Mouse (Mus musculus) left cerebral cortex, postnatal 25 days (tissue): Measurements from ENCODE around the gene Runx2. TPM values are rescaled to one million over a fixed set of nuclear protein-coding genes. Genes with fewer than 3 reads are reported as not detected.

Source experiments
- DNase-seq, 2 experiments: peaks; one replicate each; pipeline ENCODE4 v3.0.0; 2022; ENCODE audit warnings: low spot score in 2 of 2, mixed read lengths in 1 of 2
- intact Hi-C: fragments of 180-260 bp; cut with DNase I; formaldehyde crosslinking; loops from one replicate; pipeline ENCODE4 v1.15.1; 2025
- total RNA-seq, 2 experiments: library from RNA; stranded (reverse); gene quantifications; 2 replicates each; pipeline ENCODE4 v1.2.3; 2021

Gene Runx2
- total RNA-seq, 2 experiments from 2014 or later: 7.9 to 8.9 TPM

DNA sequence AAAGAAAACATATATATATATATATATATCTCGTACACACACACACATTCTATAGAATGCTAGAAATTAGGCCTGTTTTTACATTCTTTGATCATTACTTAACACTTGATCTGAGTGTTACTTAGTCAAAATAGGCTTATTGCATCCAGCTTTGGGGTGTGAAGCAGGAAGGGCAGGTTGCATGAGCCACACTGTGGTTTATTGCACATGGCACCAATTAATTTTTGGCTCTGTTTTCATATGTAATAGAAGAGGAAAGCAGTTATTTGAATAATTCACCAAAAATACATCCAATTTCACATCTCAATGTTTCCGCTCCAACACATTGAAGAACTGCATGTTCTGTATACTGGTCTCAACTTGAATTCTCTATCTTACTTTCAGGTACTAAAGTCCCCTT is 42.0 kb downstream of the Runx2 start:
- intact Hi-C loops: no loop called here
- no peak for DNase-seq

GRCm38 (mm10) chr17:44770871-44771270 is 43.7 kb downstream of the Runx2 start:
- intact Hi-C loops: no loop called here

GRCm38 (mm10) chr17:44768522-44768921 is 46.1 kb downstream of the Runx2 start:
- intact Hi-C loops: no loop called here
- no peak for DNase-seq

More at GRCm38 (mm10) chr17:44770871-44771270, 43.7 kb downstream of the Runx2 start:
- no peak for DNase-seq

DNA sequence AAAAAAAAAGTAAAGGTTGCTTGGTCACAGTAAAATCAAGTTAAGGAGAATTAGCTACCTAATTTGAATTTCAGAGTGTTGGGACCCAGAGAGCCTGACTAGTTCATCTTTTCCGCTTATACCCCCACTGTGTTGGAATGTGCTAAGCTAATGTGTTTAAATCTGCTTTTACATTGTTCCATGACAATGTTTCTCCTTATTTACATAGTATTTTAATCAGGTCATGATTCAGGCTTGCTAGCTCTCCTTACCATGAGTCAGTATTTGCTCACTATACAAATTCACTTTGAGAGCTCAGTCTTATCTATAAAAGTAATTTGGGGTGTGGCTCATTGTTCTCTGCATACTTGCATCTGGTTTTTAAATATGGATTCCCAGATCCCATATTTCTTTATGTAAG is 47.2 kb downstream of the Runx2 start:
- DNase-seq: no peak
- intact Hi-C loops: no loop called here

GRCm38 (mm10) chr17:44766975-44767374 is 47.6 kb downstream of the Runx2 start:
- intact Hi-C loops: no loop called here
- no peak for DNase-seq

GRCm38 (mm10) chr17:44766318-44766717 is 48.3 kb downstream of the Runx2 start:
- intact Hi-C loops: no loop called here
- DNase-seq: no peak

DNA sequence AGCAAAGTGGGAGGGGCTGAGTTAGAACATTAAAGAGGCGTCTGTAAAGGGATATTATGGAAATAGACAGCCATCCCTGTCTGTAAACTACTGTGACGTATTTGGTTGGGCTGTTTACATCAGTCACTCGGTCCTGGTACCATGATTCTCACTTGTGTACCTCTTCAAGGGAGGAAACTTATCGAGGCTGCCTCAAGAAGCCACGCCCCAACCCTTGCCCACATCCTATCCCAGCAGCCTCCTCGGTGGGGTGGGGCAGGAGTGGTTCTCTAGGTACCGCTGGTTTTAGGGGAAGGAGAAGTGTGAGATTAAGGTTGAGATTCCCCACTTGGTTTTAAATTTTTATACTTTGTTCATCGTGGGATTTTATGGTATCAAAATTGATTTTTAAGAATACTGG is 69.2 kb downstream of the Runx2 start:
- DNase-seq: no peak
- intact Hi-C loops: no loop called here

DNA sequence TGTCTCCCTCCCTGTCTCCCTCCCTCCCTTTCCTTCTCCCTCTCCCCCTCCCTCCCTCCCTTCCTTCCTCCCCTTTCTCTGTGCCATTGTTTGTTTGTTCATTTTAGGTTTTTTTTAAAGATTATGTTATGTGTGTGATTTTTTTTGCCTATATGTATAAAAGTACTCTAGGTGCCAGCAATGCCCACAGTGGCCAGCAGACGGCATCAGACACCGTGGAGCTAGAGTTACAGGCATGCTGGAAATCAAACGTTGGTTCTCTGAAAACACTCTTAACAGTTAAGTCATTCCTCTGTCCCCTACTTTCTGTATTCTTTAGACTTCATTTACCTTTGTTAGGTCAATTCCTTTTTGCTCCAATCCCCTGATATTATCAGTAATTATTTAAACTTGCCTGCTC is 70.8 kb downstream of the Runx2 start:
- intact Hi-C loops: no loop called here
- DNase-seq: no peak

GRCm38 (mm10) chr17:44742246-44742645 is 72.4 kb downstream of the Runx2 start:
- intact Hi-C loops: no loop called here
- no peak for DNase-seq

DNA sequence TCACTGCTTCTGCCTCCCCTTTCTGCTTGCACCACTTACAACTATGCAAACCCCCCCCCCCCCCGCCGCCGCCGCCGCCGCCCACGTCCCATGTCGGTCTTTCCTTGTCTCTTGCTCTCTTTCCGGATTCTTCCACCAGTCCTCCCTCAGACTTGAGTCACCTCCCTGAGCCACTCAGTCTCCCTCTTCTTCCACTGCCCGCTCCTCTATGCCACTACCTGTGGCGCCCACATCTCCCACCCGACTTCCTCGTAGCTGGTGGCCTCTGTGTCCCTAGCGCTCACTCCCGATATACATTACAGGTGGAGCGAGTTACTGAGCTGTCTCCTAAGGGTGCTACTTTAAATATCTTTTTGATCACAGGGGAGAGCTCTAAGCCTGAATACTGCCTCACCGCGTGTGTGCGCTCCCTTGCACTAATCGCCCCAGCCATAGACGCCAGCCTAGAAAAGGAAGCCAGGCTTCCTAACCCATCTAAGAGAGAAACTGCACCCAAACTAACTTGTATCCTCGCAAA is 76.4 kb downstream of the Runx2 start:
- peak in 1 of 2 experiments; percentile 38 for DNase-seq
- intact Hi-C loops: loop anchor here (5.0 kb wide), 5 partner anchors 54 to 634 kb away; no protein-coding TSS in a partner anchor

- peak; percentile 35 to 36 for DNase-seq
- intact Hi-C loops: loop anchor here (2.0 to 5.0 kb wide), 7 partner anchors 55 to 635 kb away; no protein-coding TSS in a partner anchor
These were observed 77.1 kb downstream of the Runx2 start for GRCm38 (mm10) chr17:44737275-44738120.

DNA sequence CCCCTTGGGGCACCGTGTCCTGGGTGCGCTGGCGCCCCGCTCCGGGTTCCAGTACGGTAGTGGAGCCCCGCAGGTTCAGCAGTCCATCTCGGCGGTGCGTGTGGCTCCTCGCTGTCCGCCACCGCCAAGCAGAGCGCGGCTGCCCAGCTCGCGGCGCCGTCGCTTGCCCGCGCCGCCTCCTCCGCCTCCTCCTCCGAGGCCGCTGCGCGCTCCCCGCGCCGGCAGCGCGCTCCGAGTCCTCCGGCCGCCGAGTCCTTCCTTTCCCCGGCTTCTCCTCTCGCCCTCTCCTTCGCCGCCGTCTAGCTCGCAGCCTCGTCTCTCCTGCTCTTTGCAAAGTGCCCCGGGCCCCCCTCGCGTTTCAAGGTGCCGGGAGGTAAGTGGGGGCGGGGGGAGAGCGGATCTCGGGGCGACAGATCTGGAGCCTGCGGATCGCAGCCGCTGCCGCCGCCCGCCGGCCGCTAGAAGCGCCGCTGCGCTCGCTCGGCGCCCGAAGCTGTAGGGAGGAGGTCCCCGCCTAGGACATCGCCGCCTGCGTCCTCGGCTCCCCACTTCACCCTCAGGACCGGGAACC is 78.5 kb downstream of the Runx2 start:
- intact Hi-C loops: loop anchor here (2.0 to 5.0 kb wide), 7 partner anchors 56 to 636 kb away; no protein-coding TSS in a partner anchor
- DNase-seq: peak; percentile 62 to 74

- intact Hi-C loops: loop anchor here (5.0 kb wide), 5 partner anchors 57 to 637 kb away; no protein-coding TSS in a partner anchor
- DNase-seq: peak; percentile 32 to 39
These were observed 79.2 kb downstream of the Runx2 start for GRCm38 (mm10) chr17:44735223-44735990.

DNA sequence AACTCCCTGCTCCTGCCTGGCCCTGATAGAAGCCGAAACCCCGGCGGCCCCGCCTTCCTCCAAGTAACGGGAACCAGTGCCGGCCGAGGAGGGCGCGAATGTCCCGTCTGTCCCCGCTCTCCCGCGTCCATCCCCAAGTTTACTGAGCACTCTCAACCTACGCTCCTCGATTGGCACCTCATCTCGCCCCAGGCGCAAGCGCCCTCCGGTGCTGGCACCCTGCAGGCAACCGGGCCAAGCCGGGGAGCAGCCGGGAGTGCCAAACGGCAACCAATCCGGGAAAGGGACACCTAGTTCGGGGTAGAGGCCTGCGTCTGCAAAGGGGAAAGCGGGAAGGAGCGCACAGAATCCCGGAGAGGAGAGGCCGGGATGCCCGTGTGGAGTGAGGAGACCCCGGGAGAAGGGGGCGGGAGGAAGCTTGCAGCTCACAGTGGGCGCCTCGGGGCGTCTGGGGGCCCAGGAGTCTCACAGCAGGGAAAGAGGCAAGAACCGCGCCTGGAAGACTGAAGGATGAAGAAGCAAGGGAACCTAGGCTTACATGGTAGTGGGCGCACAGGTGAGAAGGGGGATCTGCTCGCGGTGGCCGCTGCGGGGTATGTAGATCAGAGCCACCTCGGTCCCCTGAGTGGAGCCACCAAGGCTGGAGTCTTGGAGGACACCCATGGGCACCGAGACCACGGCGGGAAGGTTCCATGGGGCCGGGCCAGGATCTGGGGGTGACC is 79.9 kb downstream of the Runx2 start:
- intact Hi-C loops: loop anchor here (5.0 kb wide), 5 partner anchors 58 to 638 kb away; no protein-coding TSS in a partner anchor
- peak; percentile 48 to 54 for DNase-seq

DNA sequence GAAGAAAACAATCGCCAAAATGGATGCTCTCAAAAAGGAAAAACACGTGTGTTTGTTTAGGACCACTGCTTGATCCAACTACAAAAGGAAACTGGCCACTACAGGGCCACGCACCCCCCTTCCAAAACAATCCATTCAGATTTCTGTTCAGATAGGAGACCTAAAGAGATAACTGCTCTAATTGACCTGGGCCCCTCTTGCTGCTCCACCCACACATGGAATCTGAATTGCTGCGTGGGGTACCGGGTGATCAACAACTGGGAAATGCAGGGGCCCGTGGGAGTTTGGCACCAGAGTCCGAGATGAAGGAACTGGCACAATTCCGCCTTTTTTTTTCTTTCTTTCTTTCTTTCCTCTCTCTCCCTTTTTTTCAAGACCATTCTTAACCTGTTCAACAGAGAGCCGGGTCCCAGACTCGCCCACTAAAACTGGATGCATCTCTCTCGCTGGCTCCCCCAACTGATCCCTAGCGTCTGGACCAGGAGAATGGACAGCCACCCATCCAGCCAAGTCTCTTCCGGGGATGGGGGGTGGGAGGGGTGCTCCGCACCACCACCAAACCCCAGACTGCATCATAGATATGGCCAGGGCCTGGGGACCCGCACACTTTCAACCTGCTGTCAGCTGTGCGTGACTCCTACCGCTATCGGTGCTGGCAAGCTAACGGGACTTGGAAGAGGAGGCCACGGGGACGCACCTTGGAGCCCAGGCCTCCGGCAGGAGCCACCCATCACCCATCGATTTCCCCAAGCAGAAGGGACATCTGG is 80.9 kb downstream of the Runx2 start:
- intact Hi-C loops: no loop called here
- peak in 1 of 2 experiments; percentile 25 for DNase-seq

- no peak for DNase-seq
- intact Hi-C loops: no loop called here
These were observed 86.1 kb downstream of the Runx2 start for GRCm38 (mm10) chr17:44728464-44728863.

DNA sequence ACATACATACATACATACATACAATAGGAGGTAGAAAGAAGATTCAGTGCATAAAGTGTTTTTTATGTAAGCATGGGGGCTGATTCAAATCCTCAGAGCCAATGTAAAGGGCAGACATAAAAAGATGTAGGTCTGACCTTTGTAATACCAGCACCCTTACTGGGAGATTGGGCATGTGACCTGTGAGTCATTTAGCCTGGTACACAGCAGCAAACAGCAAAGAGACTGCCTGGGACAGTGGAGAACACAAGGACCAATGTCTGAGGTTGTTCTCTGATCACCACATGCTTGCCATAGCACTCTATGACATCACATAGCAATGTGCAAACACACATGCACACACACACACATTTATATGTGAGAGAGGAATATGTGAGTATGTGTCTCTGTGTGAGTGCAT is 86.9 kb downstream of the Runx2 start:
- intact Hi-C loops: no loop called here
- no peak for DNase-seq

- DNase-seq: no peak
- intact Hi-C loops: no loop called here
These were observed 89.7 kb downstream of the Runx2 start for GRCm38 (mm10) chr17:44724805-44725480.
